Mouse (Mus musculus): ENCODE measurements around the gene Ssr2. TPM values are rescaled to one million over a fixed set of nuclear protein-coding genes. Genes with fewer than 3 reads are reported as not detected.

The Ssr2 gene
- polyA plus RNA-seq, 1 experiment from 2014 or later, result 195 TPM

GRCm38 (mm10) chr3:88539397-88539796 lies 36.3 kb upstream of the Ssr2 start:
- H3K9ac ChIP-seq (ENCODE audit: low read length), result no peak overlapping the region
- H3K9me3 ChIP-seq (ENCODE audit: control insufficient read depth, low read length), result no peaks in the 10 kb centered on the region
- DNase-seq (ENCODE audit: low spot score) (peak; percentile 52), ATAC-seq (ENCODE audit: insufficient read depth, low FRiP score, low TSS enrichment) (no peak)
- peaks cover 48% of the 10 kb centered on the region for H3K4me1 ChIP-seq (ENCODE audit: control insufficient read depth, insufficient read depth, low read length)
- WGBS, result 20% methylated on average over 3 of the region's 3 CpGs
- no peaks in the 10 kb centered on the region for H3K27me3 ChIP-seq (ENCODE audit: control insufficient read depth, insufficient read depth, low read length)
- H3K27ac ChIP-seq (ENCODE audit: low read depth, low read length), result no peak overlapping the region
- H3K4me2 ChIP-seq (ENCODE audit: low read depth), result no peak overlapping the region
- H3K36me3 ChIP-seq (ENCODE audit: control insufficient read depth, insufficient read depth, low read length), result peaks cover 23% of the 10 kb centered on the region
- H3K4me3 ChIP-seq (ENCODE audit: low read depth, low read length), result no peak overlapping the region

DNA sequence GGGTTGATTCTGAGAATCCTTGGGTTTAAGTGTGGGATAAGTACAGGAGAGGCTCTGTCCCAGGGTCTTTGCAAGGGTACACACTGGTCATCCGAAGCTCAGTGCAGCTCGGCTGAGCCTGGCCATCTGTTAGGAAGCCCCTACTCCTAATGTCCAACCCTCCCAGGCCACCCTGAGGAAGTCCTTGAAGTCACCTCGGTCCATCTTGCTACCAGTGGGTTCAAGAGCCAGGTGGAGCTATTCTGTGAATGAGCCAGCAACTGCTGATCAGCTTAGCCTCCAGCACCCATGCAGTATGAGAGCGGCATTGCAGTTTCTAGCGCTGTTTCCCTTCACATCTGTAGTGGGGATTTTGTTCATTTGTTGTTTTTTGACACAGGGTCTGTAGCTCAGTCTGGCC lies 35.6 kb upstream of the Ssr2 start:
- 77% methylated on average over 5 of the region's 5 CpGs for WGBS
- peaks cover 23% of the 10 kb centered on the region for H3K36me3 ChIP-seq (ENCODE audit: control insufficient read depth, insufficient read depth, low read length)
- peaks cover 41% of the 10 kb centered on the region for H3K4me1 ChIP-seq (ENCODE audit: control insufficient read depth, insufficient read depth, low read length)
- 0 out of 2 replicates have a peak overlapping the region, but pooled peaks have one; percentile 8 for H3K9ac ChIP-seq (ENCODE audit: low read length)
- DNase-seq (ENCODE audit: low spot score) (no peak), ATAC-seq (ENCODE audit: insufficient read depth, low FRiP score, low TSS enrichment) (no peak)
- no peaks in the 10 kb centered on the region for H3K27me3 ChIP-seq (ENCODE audit: control insufficient read depth, insufficient read depth, low read length)
- H3K4me2 ChIP-seq (ENCODE audit: low read depth), result no peak overlapping the region
- H3K9me3 ChIP-seq (ENCODE audit: control insufficient read depth, low read length), result no peaks in the 10 kb centered on the region
- 0 out of 2 replicates have a peak overlapping the region, but pooled peaks have one; percentile 7 for H3K4me3 ChIP-seq (ENCODE audit: low read depth, low read length)
- H3K27ac ChIP-seq (ENCODE audit: low read depth, low read length), result no peak overlapping the region

- ATAC-seq (ENCODE audit: insufficient read depth, low FRiP score, low TSS enrichment), result no peak
- Histone ChIP-seq H3K4me1 (ENCODE audit: control insufficient read depth, insufficient read depth, low read length) (peaks cover 24% of the 10 kb centered on the region), H3K27ac (ENCODE audit: low read depth, low read length) (no peak overlapping the region), H3K9ac (ENCODE audit: low read length) (no peak overlapping the region), H3K27me3 (ENCODE audit: control insufficient read depth, insufficient read depth, low read length) (no peaks in the 10 kb centered on the region), H3K4me3 (ENCODE audit: low read depth, low read length) (no peak overlapping the region), H3K4me2 (ENCODE audit: low read depth) (no peak overlapping the region), H3K9me3 (ENCODE audit: control insufficient read depth, low read length) (no peaks in the 10 kb centered on the region), H3K36me3 (ENCODE audit: control insufficient read depth, insufficient read depth, low read length) (peaks cover 17% of the 10 kb centered on the region)
- no peak for DNase-seq (ENCODE audit: low spot score)
- 79% methylated on average over 7 of the region's 7 CpGs for WGBS
Measured at GRCm38 (mm10) chr3:88541622-88542401, 33.9 kb upstream of the Ssr2 start.

DNA sequence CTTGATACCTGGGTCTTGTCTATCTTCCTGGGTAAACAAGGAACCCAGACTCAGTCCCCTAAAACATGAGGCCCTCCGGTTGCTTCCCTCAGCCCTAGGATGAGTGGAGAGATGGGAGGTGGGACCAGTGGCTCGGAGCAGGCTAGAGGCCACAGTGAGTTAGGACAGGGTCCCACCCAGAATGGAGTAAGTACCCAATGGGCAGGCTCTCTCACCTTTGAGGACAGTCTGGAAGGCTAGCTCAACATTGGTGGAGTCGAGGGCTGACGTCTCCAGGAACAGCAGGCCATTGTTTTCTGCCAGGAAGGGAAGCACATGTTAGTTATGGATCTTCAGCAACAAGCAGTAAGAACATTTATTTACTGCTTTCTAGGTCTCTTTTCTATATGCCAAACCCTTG lies 33.2 kb upstream of the Ssr2 start:
- Histone ChIP-seq H3K9ac (ENCODE audit: low read length) (no peak overlapping the region), H3K4me2 (ENCODE audit: low read depth) (no peak overlapping the region), H3K4me1 (ENCODE audit: control insufficient read depth, insufficient read depth, low read length) (peaks cover 17% of the 10 kb centered on the region), H3K9me3 (ENCODE audit: control insufficient read depth, low read length) (no peaks in the 10 kb centered on the region), H3K27ac (ENCODE audit: low read depth, low read length) (no peak overlapping the region), H3K4me3 (ENCODE audit: low read depth, low read length) (no peak overlapping the region), H3K27me3 (ENCODE audit: control insufficient read depth, insufficient read depth, low read length) (no peaks in the 10 kb centered on the region), H3K36me3 (ENCODE audit: control insufficient read depth, insufficient read depth, low read length) (peaks cover 13% of the 10 kb centered on the region)
- DNase-seq (ENCODE audit: low spot score) (no peak), ATAC-seq (ENCODE audit: insufficient read depth, low FRiP score, low TSS enrichment) (no peak)
- 67% methylated on average over 4 of the region's 4 CpGs for WGBS

DNA sequence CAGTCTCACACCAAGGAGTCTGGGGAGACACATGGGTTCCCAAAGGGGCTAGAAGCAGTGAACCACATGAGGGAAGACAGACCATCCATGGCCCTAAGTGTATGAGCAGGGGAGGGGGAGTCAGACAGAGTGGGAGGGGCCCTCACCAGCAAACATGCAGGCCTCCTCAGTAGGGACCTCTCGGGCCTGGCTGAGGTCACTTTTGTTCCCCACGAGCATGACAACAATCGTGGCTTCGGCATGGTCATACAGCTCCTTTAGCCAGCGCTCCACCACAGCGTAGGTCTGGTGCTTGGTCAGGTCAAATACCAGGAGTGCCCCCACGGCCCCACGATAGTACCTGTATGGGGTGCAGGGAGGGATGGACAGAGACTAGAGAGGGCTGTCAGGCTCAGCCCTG lies 32.5 kb upstream of the Ssr2 start:
- H3K27me3 ChIP-seq (ENCODE audit: control insufficient read depth, insufficient read depth, low read length), result no peaks in the 10 kb centered on the region
- H3K4me2 ChIP-seq (ENCODE audit: low read depth), result no peak overlapping the region
- no peaks in the 10 kb centered on the region for H3K9me3 ChIP-seq (ENCODE audit: control insufficient read depth, low read length)
- no peak overlapping the region for H3K27ac ChIP-seq (ENCODE audit: low read depth, low read length)
- WGBS, result 89% methylated on average over 8 of the region's 8 CpGs
- no peak for ATAC-seq (ENCODE audit: insufficient read depth, low FRiP score, low TSS enrichment)
- H3K4me3 ChIP-seq (ENCODE audit: low read depth, low read length), result no peak overlapping the region
- DNase-seq (ENCODE audit: low spot score), result no peak
- H3K9ac ChIP-seq (ENCODE audit: low read length), result no peak overlapping the region
- H3K4me1 ChIP-seq (ENCODE audit: control insufficient read depth, insufficient read depth, low read length), result peaks cover 10% of the 10 kb centered on the region
- peaks cover 8% of the 10 kb centered on the region for H3K36me3 ChIP-seq (ENCODE audit: control insufficient read depth, insufficient read depth, low read length)

DNA sequence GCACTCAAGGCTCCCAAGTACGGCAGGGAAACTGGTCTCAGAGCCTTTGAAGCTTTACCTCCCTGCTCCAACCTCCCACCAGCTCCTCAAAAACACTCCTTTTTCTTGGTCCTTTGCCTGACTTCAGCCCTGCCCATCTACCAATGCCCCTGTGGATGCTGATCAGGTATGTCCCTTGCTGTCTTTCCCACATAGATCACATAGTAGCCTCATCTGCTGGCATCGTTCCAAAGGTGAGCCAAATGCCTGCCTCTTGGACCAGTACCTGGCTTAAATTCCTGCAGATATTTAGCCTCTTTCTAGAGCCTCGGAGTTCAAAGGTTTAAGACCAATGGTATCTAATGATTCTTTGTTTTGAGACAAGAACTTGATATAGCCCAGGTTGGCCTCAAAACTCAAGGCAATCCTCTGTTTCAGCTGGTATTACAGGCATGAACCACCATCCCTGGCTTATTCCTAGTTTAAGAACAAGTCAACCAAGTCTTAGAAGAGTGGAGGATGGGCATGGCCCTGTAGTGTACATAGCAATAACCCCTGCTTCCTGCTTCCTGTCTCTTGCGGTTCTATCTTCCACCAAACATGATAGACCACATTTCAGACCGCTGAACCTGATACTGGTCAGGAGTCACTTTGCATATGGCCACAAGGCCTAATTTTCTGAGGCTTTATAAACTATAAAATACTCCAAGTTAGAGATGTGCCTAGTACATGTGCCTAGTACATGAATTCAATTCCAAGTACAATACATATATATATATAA lies 31.8 kb upstream of the Ssr2 start:
- peaks cover 3% of the 10 kb centered on the region; the same call in 1 of the 2 replicates for H3K36me3 ChIP-seq (ENCODE audit: control insufficient read depth, insufficient read depth, low read length)
- DNase-seq (ENCODE audit: low spot score), result no peak
- no peak overlapping the region for H3K4me3 ChIP-seq (ENCODE audit: low read depth, low read length)
- WGBS, result 77% methylated on average over 5 of the region's 5 CpGs
- no peak overlapping the region for H3K9ac ChIP-seq (ENCODE audit: low read length)
- no peak for ATAC-seq (ENCODE audit: insufficient read depth, low FRiP score, low TSS enrichment)
- no peaks in the 10 kb centered on the region for H3K27me3 ChIP-seq (ENCODE audit: control insufficient read depth, insufficient read depth, low read length)
- H3K4me2 ChIP-seq (ENCODE audit: low read depth), result no peak overlapping the region
- H3K4me1 ChIP-seq (ENCODE audit: control insufficient read depth, insufficient read depth, low read length), result peaks cover 4% of the 10 kb centered on the region
- no peak overlapping the region for H3K27ac ChIP-seq (ENCODE audit: low read depth, low read length)
- no peaks in the 10 kb centered on the region for H3K9me3 ChIP-seq (ENCODE audit: control insufficient read depth, low read length)

- H3K4me3 ChIP-seq (ENCODE audit: low read depth, low read length), result no peak overlapping the region
- no peaks in the 10 kb centered on the region for H3K27me3 ChIP-seq (ENCODE audit: control insufficient read depth, insufficient read depth, low read length)
- H3K4me1 ChIP-seq (ENCODE audit: control insufficient read depth, insufficient read depth, low read length), result no peaks in the 10 kb centered on the region; the same call in 1 of the 2 replicates
- no peak overlapping the region for H3K4me2 ChIP-seq (ENCODE audit: low read depth)
- H3K9me3 ChIP-seq (ENCODE audit: control insufficient read depth, low read length), result no peaks in the 10 kb centered on the region
- H3K27ac ChIP-seq (ENCODE audit: low read depth, low read length), result no peak overlapping the region
- no peak overlapping the region for H3K9ac ChIP-seq (ENCODE audit: low read length)
- H3K36me3 ChIP-seq (ENCODE audit: control insufficient read depth, insufficient read depth, low read length), result peaks cover 3% of the 10 kb centered on the region; the same call in 1 of the 2 replicates
- no peak for ATAC-seq (ENCODE audit: insufficient read depth, low FRiP score, low TSS enrichment)
- WGBS, result 45% methylated on average over 5 of the region's 5 CpGs
- DNase-seq (ENCODE audit: low spot score), result no peak
Measured at GRCm38 (mm10) chr3:88544514-88544913, 31.2 kb upstream of the Ssr2 start.

DNA sequence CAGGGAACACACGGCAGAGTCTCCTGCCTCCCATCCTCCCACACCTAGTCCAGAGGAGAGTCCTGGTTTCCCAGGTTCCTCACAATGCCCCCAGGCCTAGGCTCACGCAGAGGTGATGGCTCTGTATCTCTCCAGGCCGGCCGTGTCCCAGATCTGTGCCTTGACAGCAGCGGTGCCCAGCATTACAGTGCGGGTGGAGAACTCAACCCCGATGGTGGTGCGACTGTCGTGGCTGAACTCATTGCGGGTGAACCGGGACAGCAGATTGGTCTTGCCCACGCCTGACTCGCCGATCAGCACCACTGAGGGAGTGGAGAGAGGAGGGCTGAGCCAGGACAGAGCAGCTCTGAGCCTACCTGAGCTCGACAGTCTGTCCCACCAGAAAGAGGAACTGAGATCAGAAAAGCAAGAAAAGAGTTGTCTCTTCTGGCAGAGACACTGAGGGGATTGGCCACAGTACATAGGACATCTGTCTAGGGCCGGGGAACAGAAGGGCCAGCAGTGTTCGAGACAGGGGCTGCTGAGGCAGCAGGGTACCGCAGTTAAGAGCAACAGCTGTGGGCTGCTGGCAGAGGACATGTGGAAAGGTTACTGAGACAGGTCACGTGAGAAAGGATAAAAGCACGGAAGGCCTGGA lies 30.6 kb upstream of the Ssr2 start:
- Histone ChIP-seq H3K9me3 (ENCODE audit: control insufficient read depth, low read length) (no peaks in the 10 kb centered on the region), H3K9ac (ENCODE audit: low read length) (no peak overlapping the region), H3K27me3 (ENCODE audit: control insufficient read depth, insufficient read depth, low read length) (no peaks in the 10 kb centered on the region), H3K4me2 (ENCODE audit: low read depth) (no peak overlapping the region), H3K4me1 (ENCODE audit: control insufficient read depth, insufficient read depth, low read length) (no peaks in the 10 kb centered on the region), H3K4me3 (ENCODE audit: low read depth, low read length) (no peak overlapping the region), H3K27ac (ENCODE audit: low read depth, low read length) (no peak overlapping the region), H3K36me3 (ENCODE audit: control insufficient read depth, insufficient read depth, low read length) (peaks cover 2% of the 10 kb centered on the region; the same call in 1 of the 2 replicates)
- 67% methylated on average over 20 of the region's 20 CpGs for WGBS
- DNase-seq (ENCODE audit: low spot score) (no peak), ATAC-seq (ENCODE audit: insufficient read depth, low FRiP score, low TSS enrichment) (no peak)

Measured in neural tube, embryonic 11.5 days (tissue).